Mouse (Mus musculus) liver, embryonic 15.5 days (tissue): ENCODE data around the gene Stxbp1. TPM values are rescaled to one million over a fixed set of nuclear protein-coding genes. Genes with fewer than 3 reads are reported as not detected.
A peak's percentile ranks its signal among the peaks of the same experiment; 100 is the strongest.
"Not testable (repeated sequence)": the region's sequence is repeated elsewhere in the genome, so short reads cannot be mapped to it uniquely, and the experiment has no call there.

Experiments
- ATAC-seq: fragments of 200-750 bp; cut with Nextera tagmentation; 2 replicates; pipeline ENCODE4 v1.8.0; 2017; ENCODE audit warnings: moderate number of reproducible peaks, mild to moderate bottlenecking, moderate library complexity; ENCODE audit not compliant: insufficient read depth
- H3K27ac ChIP-seq: fragments of 300-500 bp; sonication (generic); replicated peaks from 2 replicates; pipeline ENCODE4 v1.5.1; 2015; ENCODE audit warnings: mild to moderate bottlenecking, inconsistent platforms
- H3K27me3 ChIP-seq: fragments of 300-500 bp; sonication (generic); 2 replicates; pipeline ENCODE4 v1.6.1; 2015; ENCODE audit warnings: mild to moderate bottlenecking, inconsistent platforms
- H3K36me3 ChIP-seq: fragments of 300-500 bp; sonication (generic); replicated peaks from 2 replicates; pipeline ENCODE4 v1.6.1; 2015; ENCODE audit warnings: moderate library complexity, mild to moderate bottlenecking, inconsistent platforms
- H3K4me1 ChIP-seq: fragments of 300-500 bp; sonication (generic); replicated peaks from 2 replicates; pipeline ENCODE4 v1.6.1; 2015; ENCODE audit warnings: inconsistent platforms
- H3K4me2 ChIP-seq: fragments of 300-500 bp; sonication (generic); 2 replicates; pipeline ENCODE4 v1.6.1; 2015; ENCODE audit warnings: moderate library complexity, mild to moderate bottlenecking, inconsistent platforms
- H3K4me3 ChIP-seq: fragments of 300-500 bp; sonication (generic); replicated peaks from 2 replicates; pipeline ENCODE4 v1.5.1; 2015; ENCODE audit warnings: mild to moderate bottlenecking, inconsistent platforms
- H3K9ac ChIP-seq: fragments of 300-500 bp; sonication (generic); 2 replicates; pipeline ENCODE4 v1.6.1; 2015; ENCODE audit warnings: moderate library complexity, mild to moderate bottlenecking, inconsistent platforms
- H3K9me3 ChIP-seq: fragments of 300-500 bp; sonication (generic); replicated peaks from 2 replicates; pipeline ENCODE4 v1.6.1; 2016; ENCODE audit warnings: inconsistent platforms
- WGBS: fragments of 180-500 bp; shearing (Covaris S2); methylation state at CpG from one replicate; pipeline ENCODE4 v1.1.7; 2015; ENCODE audit warnings: mixed read lengths; ENCODE audit not compliant: insufficient replicate concordance; 5-methylcytosine and 5-hydroxymethylcytosine counted together
- polyA plus RNA-seq: library from polyadenylated mRNA; unstranded; fragments of >200 nt; fragmentation: Nextera tagmentation; extraction: Ambion mirVana; gene quantifications from 2 replicates; pipeline ENCODE4 v1.2.1, GENCODE M21; 2015

Stxbp1 gene
- polyA plus RNA-seq, 1 experiment from 2014 or later: 2.4 TPM

GRCm38 (mm10) chr2:32855046-32855785 is 8.2 kb upstream of the Stxbp1 start:
- no peak overlapping the region for H3K27ac ChIP-seq
- H3K4me2 ChIP-seq: no peak overlapping the region
- H3K4me3 ChIP-seq: no peak overlapping the region
- no peak for ATAC-seq
- H3K9me3 ChIP-seq: no peaks in the 10 kb centered on the region
- no peaks in the 10 kb centered on the region for H3K36me3 ChIP-seq
- peaks cover 31% of the 10 kb centered on the region for H3K27me3 ChIP-seq
- WGBS: 48% methylated on average over 7 of the region's 7 CpGs
- no peaks in the 10 kb centered on the region for H3K4me1 ChIP-seq
- H3K9ac ChIP-seq: no peak overlapping the region

GRCm38 (mm10) chr2:32854206-32854605 is 7.2 kb upstream of the Stxbp1 start:
- H3K9ac ChIP-seq: no peak overlapping the region
- H3K9me3 ChIP-seq: no peaks in the 10 kb centered on the region
- peaks cover 35% of the 10 kb centered on the region for H3K27me3 ChIP-seq
- no peaks in the 10 kb centered on the region for H3K36me3 ChIP-seq
- no peak overlapping the region for H3K4me3 ChIP-seq
- no peak overlapping the region for H3K4me2 ChIP-seq
- no peak overlapping the region for H3K27ac ChIP-seq
- ATAC-seq: 0 out of 2 replicates have a peak, but pooled peaks have one; percentile 41
- H3K4me1 ChIP-seq: no peaks in the 10 kb centered on the region
- WGBS: 3% methylated on average over 8 of the region's 8 CpGs

- not testable (repeated sequence) for H3K4me1 ChIP-seq, H3K4me3 ChIP-seq, H3K36me3 ChIP-seq, ATAC-seq, H3K27ac ChIP-seq, H3K9ac ChIP-seq, H3K4me2 ChIP-seq, H3K9me3 ChIP-seq
- peaks cover 40% of the 10 kb centered on the region for H3K27me3 ChIP-seq
- 56% methylated on average over 4 of the region's 4 CpGs for WGBS
Observed at GRCm38 (mm10) chr2:32853716-32854115, 6.7 kb upstream of the Stxbp1 start.

- Histone ChIP-seq H3K9ac (no peak overlapping the region), H3K9me3 (no peaks in the 10 kb centered on the region), H3K27ac (no peak overlapping the region), H3K4me1 (peaks cover 5% of the 10 kb centered on the region), H3K27me3 (peaks cover 41% of the 10 kb centered on the region), H3K36me3 (no peaks in the 10 kb centered on the region), H3K4me3 (no peak overlapping the region), H3K4me2 (no peak overlapping the region)
- WGBS: 6% methylated on average over 20 of the region's 20 CpGs
- no peak for ATAC-seq
Observed at GRCm38 (mm10) chr2:32852156-32852555, 5.1 kb upstream of the Stxbp1 start.

GRCm38 (mm10) chr2:32847468-32847821 is 400 bp upstream of the Stxbp1 start:
- ATAC-seq: peak; percentile 24
- Histone ChIP-seq H3K4me3 (peak overlapping the region; percentile 70), H3K9me3 (no peaks in the 10 kb centered on the region), H3K27ac (no peak overlapping the region), H3K36me3 (no peaks in the 10 kb centered on the region), H3K4me1 (peaks cover 21% of the 10 kb centered on the region), H3K9ac (0 out of 2 replicates have a peak overlapping the region, but pooled peaks have one; percentile 28), H3K27me3 (peaks cover 42% of the 10 kb centered on the region), H3K4me2 (peak overlapping the region; percentile 98)
- 48% methylated on average over 6 of the region's 6 CpGs for WGBS

GRCm38 (mm10) chr2:32846101-32846804 is 792 bp downstream of the Stxbp1 start:
- under 1% methylated on average over 33 of the region's 33 CpGs for WGBS
- peaks cover 30% of the 10 kb centered on the region for H3K27me3 ChIP-seq
- peak overlapping the region; percentile 62 for H3K9ac ChIP-seq
- H3K4me3 ChIP-seq: peak overlapping the region; percentile 70
- H3K36me3 ChIP-seq: no peaks in the 10 kb centered on the region
- H3K9me3 ChIP-seq: no peaks in the 10 kb centered on the region
- peaks cover 21% of the 10 kb centered on the region for H3K4me1 ChIP-seq
- H3K27ac ChIP-seq: no peak overlapping the region
- H3K4me2 ChIP-seq: peak overlapping the region; percentile 98
- ATAC-seq: no peak

GRCm38 (mm10) chr2:32845572-32846100 is 1.4 kb downstream of the Stxbp1 start:
- Histone ChIP-seq H3K9me3 (no peaks in the 10 kb centered on the region), H3K27me3 (peaks cover 24% of the 10 kb centered on the region), H3K4me3 (peak overlapping the region; percentile 70), H3K4me2 (peak overlapping the region; percentile 98), H3K9ac (peak overlapping the region; percentile 62; the same call in 1 of the 2 replicates), H3K27ac (no peak overlapping the region), H3K36me3 (no peaks in the 10 kb centered on the region), H3K4me1 (peaks cover 21% of the 10 kb centered on the region)
- no peak for ATAC-seq
- WGBS: 4% methylated on average over 12 of the region's 12 CpGs

- H3K36me3 ChIP-seq: no peaks in the 10 kb centered on the region
- H3K4me2 ChIP-seq: no peak overlapping the region
- no peak overlapping the region for H3K27ac ChIP-seq
- peaks cover 10% of the 10 kb centered on the region; the same call in 1 of the 2 replicates for H3K27me3 ChIP-seq
- peaks cover 27% of the 10 kb centered on the region for H3K4me1 ChIP-seq
- no peak for ATAC-seq
- no peaks in the 10 kb centered on the region for H3K9me3 ChIP-seq
- 24% methylated on average over 4 of the region's 4 CpGs for WGBS
- H3K4me3 ChIP-seq: no peak overlapping the region
- H3K9ac ChIP-seq: no peak overlapping the region
Observed at GRCm38 (mm10) chr2:32842558-32842957, 4.5 kb downstream of the Stxbp1 start.

GRCm38 (mm10) chr2:32841099-32841498 is 5.9 kb downstream of the Stxbp1 start:
- no peak for ATAC-seq
- Histone ChIP-seq H3K4me2 (no peak overlapping the region), H3K4me1 (peaks cover 15% of the 10 kb centered on the region), H3K9me3 (no peaks in the 10 kb centered on the region), H3K27ac (no peak overlapping the region), H3K27me3 (peaks cover 7% of the 10 kb centered on the region; the same call in 1 of the 2 replicates), H3K36me3 (no peaks in the 10 kb centered on the region), H3K4me3 (no peak overlapping the region), H3K9ac (no peak overlapping the region)
- WGBS: 31% methylated on average over 5 of the region's 5 CpGs

- H3K27ac ChIP-seq: no peak overlapping the region
- H3K27me3 ChIP-seq: no peaks in the 10 kb centered on the region
- no peak overlapping the region for H3K4me2 ChIP-seq
- no peaks in the 10 kb centered on the region for H3K36me3 ChIP-seq
- no peak overlapping the region for H3K4me3 ChIP-seq
- peaks cover 19% of the 10 kb centered on the region for H3K4me1 ChIP-seq
- H3K9me3 ChIP-seq: no peaks in the 10 kb centered on the region
- no peak overlapping the region for H3K9ac ChIP-seq
- ATAC-seq: no peak
- 50% methylated on average over 2 of the region's 2 CpGs for WGBS
Observed at GRCm38 (mm10) chr2:32839261-32839660, 7.8 kb downstream of the Stxbp1 start.

GRCm38 (mm10) chr2:32838147-32838884 is 8.7 kb downstream of the Stxbp1 start:
- no peaks in the 10 kb centered on the region for H3K27me3 ChIP-seq
- 56% methylated on average over 9 of the region's 9 CpGs for WGBS
- H3K4me2 ChIP-seq: no peak overlapping the region
- peaks cover 19% of the 10 kb centered on the region for H3K4me1 ChIP-seq
- ATAC-seq: no peak
- H3K9ac ChIP-seq: no peak overlapping the region
- no peak overlapping the region for H3K27ac ChIP-seq
- H3K36me3 ChIP-seq: no peaks in the 10 kb centered on the region
- H3K4me3 ChIP-seq: no peak overlapping the region
- no peaks in the 10 kb centered on the region for H3K9me3 ChIP-seq
